Mouse (Mus musculus) heart, embryonic 13.5 days (tissue): ENCODE measurements around the gene Slc16a5. TPM values are rescaled to one million over a fixed set of nuclear protein-coding genes. Genes with fewer than 3 reads are reported as not detected.
"Not testable (repeated sequence)": the region's sequence is repeated elsewhere in the genome, so short reads cannot be mapped to it uniquely, and the experiment has no call there.

Experiments
- ATAC-seq: fragments of 200-750 bp; cut with Nextera tagmentation; 2 replicates; pipeline ENCODE4 v1.8.0; 2017; ENCODE audit warnings: moderate TSS enrichment; ENCODE audit not compliant: insufficient number of reproducible peaks, low FRiP score, low TSS enrichment; ENCODE audit errors: extremely low read depth
- H3K27ac ChIP-seq: fragments of 300-500 bp; sonication (generic); replicated peaks from 2 replicates; pipeline ENCODE4 v1.5.1; 2015; ENCODE audit warnings: moderate library complexity, mild to moderate bottlenecking, inconsistent platforms
- H3K27me3 ChIP-seq: fragments of 300-500 bp; sonication (generic); replicated peaks from 2 replicates; pipeline ENCODE4 v1.6.1; 2015; ENCODE audit warnings: mild to moderate bottlenecking, inconsistent platforms
- H3K36me3 ChIP-seq: fragments of 300-500 bp; sonication (generic); 2 replicates; pipeline ENCODE4 v1.6.1; 2015; ENCODE audit warnings: mild to moderate bottlenecking, inconsistent platforms
- H3K4me1 ChIP-seq: fragments of 300-500 bp; sonication (generic); 2 replicates; pipeline ENCODE4 v1.6.1; 2015; ENCODE audit warnings: inconsistent platforms
- H3K4me2 ChIP-seq: fragments of 300-500 bp; sonication (generic); 2 replicates; pipeline ENCODE4 v1.6.1; 2015; ENCODE audit warnings: inconsistent platforms, mild to moderate bottlenecking, moderate library complexity
- H3K4me3 ChIP-seq: fragments of 300-500 bp; sonication (generic); 2 replicates; pipeline ENCODE4 v1.5.1; 2015; ENCODE audit warnings: moderate library complexity, mild to moderate bottlenecking, inconsistent platforms
- H3K9ac ChIP-seq: fragments of 300-500 bp; sonication (generic); 2 replicates; pipeline ENCODE4 v1.6.1; 2015; ENCODE audit warnings: inconsistent platforms, mild to moderate bottlenecking, moderate library complexity
- H3K9me3 ChIP-seq: fragments of 300-500 bp; sonication (generic); 2 replicates; pipeline ENCODE4 v1.6.1; 2016; ENCODE audit warnings: inconsistent platforms
- WGBS: fragments of 180-500 bp; shearing (Covaris S2); methylation state at CpG from one replicate; pipeline ENCODE4 v1.1.7; 2015; ENCODE audit warnings: mixed read lengths; 5-methylcytosine and 5-hydroxymethylcytosine counted together
- polyA plus RNA-seq: library from polyadenylated mRNA; unstranded; fragments of >200 nt; fragmentation: Nextera tagmentation; extraction: Ambion mirVana; gene quantifications from 2 replicates; pipeline ENCODE4 v1.2.1, GENCODE M21; 2015

The Slc16a5 gene
- polyA plus RNA-seq, 1 experiment from 2014 or later = 0.21 TPM

DNA sequence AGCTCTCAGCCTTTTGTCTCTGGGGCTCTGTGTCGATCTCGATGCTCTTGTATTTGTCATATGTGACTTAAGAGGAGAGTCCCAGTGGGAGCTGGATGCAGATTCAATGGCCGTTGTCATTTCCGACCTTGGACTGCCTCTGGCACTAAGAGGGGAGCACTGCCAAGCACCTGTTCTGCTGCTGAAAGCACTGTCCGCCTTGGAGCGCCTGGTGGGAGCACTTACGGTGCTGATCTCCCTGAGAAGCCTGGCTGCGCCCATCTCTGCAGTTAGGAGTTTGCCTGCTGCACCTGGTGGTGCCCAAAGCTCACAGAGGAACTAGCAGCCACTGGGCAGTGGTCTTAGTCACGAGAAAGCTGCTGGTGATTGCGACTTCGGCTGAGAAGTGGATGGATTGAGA lies 21.0 kb downstream of the Slc16a5 start:
- 69% methylated on average over 11 of the region's 11 CpGs for WGBS

DNA sequence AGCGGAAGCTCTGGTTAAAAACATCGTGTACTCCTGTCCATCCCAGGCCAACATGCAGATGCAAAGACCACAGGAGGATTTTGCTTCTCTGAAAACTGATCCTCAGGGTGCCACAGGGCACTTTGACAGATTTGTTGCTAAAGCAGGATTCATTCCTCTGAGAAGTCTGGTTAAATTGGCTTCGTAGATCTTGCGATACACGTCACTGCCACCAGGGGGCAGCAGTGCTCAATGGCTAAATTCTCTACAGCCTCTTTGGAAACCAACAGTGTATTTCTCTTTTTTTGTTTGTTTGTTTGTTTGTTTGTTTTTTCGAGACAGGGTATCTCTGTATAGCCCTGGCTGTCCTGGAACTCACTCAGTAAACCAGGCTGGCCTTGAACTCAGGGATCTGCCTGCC lies 21.5 kb downstream of the Slc16a5 start:
- WGBS = 19% methylated on average over 6 of the region's 6 CpGs
- Histone ChIP-seq H3K36me3 (peaks cover 12% of the 10 kb centered on the region), H3K9me3 (no peaks in the 10 kb centered on the region), H3K9ac (no peak overlapping the region), H3K4me1 (peaks cover 9% of the 10 kb centered on the region), H3K27ac (no peak overlapping the region), H3K4me3 (no peak overlapping the region), H3K4me2 (no peak overlapping the region), H3K27me3 (no peaks in the 10 kb centered on the region)
- ATAC-seq = no peak

More for the DNA sequence above, 21.0 kb downstream of the Slc16a5 start:
- H3K27ac ChIP-seq = no peak overlapping the region
- no peaks in the 10 kb centered on the region for H3K9me3 ChIP-seq
- no peak overlapping the region for H3K4me2 ChIP-seq
- H3K4me3 ChIP-seq = no peak overlapping the region
- peaks cover 9% of the 10 kb centered on the region for H3K4me1 ChIP-seq
- ATAC-seq = no peak
- H3K27me3 ChIP-seq = no peaks in the 10 kb centered on the region
- peaks cover 9% of the 10 kb centered on the region for H3K36me3 ChIP-seq
- no peak overlapping the region for H3K9ac ChIP-seq

DNA sequence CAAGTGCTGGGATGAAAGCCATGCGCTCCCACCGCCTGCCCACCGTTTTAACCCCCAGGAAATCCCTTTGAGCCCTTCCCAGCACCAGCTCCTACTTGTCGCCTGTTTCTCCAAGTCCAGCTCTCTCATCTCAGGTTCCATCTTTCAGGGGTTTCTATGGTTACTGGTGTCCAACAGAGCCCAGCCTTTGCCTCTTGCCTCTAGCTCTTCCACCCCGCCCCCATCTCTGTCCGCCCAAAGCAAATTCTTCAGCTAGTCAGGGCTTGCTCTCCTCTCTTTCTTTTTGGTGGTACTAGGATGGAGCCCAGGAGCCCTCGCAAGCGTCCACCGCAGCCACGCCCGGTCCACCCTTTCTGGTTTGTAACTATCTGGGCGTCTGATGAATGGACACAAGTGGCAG lies 22.9 kb downstream of the Slc16a5 start:
- Histone ChIP-seq H3K9ac (no peak overlapping the region), H3K27ac (no peak overlapping the region), H3K27me3 (no peaks in the 10 kb centered on the region), H3K9me3 (no peaks in the 10 kb centered on the region), H3K36me3 (peaks cover 23% of the 10 kb centered on the region), H3K4me2 (no peak overlapping the region), H3K4me3 (no peak overlapping the region), H3K4me1 (peaks cover 9% of the 10 kb centered on the region)
- 73% methylated on average over 12 of the region's 12 CpGs for WGBS
- ATAC-seq = no peak

DNA sequence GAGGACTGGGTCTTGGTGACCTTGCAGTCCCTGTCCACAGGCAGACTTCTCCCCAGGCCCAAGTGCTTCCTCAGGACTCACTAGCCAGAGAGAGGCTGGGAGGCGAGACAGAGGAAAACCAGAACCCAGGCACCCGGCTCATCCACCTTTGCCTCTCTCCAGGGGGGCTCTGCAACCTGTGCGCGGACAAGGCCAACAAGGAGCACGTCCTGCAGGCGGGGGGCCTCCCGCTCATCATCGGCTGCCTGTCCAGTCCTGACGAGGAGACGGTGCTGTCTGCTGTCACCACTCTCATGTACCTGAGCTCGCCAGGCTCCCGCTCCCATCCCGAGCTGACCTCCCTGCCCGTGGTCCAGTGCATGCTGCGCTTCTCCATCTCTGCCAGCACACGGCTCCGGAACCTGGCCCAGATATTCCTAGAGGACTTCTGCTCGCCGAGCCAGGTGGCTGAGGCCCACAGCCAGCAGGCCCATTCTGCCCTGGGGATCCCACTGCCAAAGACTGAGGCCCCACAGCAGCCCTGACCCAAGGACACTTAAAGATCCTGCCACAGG lies 26.4 kb downstream of the Slc16a5 start:
- H3K4me1 ChIP-seq = peaks cover 29% of the 10 kb centered on the region
- H3K9ac ChIP-seq = no peak overlapping the region
- ATAC-seq = no peak
- H3K4me2 ChIP-seq = no peak overlapping the region
- H3K4me3 ChIP-seq = no peak overlapping the region
- no peak overlapping the region for H3K27ac ChIP-seq
- peaks cover 19% of the 10 kb centered on the region for H3K36me3 ChIP-seq
- H3K9me3 ChIP-seq = no peaks in the 10 kb centered on the region
- no peaks in the 10 kb centered on the region for H3K27me3 ChIP-seq
- 71% methylated on average over 19 of the region's 19 CpGs for WGBS

DNA sequence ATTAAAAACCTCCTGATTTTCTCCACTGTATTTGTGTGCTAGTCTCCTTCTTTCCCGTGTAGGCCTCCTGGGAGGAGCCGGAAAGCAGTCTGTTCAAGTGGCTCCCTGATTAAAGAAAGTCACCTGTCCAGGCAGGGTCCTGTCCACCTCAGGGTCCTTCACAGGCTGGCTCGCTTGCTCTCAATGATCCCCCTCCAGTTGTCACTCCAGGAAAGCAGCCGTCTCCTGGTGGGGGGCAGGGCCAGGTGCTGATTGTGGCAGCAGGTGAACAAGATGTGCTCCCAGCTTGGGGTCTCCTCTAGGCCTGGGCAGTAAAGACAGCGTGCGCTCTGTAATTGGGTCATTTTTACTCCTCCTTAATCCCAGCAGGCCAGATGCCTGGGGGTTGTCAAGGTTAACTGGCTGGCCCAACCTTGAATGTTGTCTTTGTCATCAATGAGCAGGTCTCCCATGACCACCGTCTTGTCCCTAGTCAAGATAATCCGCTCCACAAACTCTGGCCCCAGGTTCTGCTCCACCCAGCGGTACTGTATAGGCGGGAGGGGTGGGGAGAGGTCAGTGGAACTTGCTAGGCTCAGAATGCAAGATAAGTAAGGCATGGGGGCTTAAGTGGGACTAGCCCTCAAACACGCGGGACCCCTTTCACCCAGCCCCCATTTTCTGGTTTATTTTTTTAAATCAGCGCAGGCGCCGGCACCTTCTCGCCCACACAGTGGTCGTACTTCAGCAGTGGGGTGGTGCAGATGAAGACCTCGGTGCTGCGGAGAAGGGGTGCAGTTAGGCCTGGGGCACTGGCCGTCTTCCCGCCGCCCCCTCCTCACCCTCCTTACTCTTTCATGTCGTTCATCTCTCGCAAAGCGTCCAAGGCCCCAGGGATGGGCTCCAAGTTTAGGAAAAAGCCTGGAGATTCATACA lies 28.4 kb downstream of the Slc16a5 start:
- Histone ChIP-seq H3K4me3 (peak overlapping the region; percentile 82), H3K27me3 (no peaks in the 10 kb centered on the region), H3K9me3 (no peaks in the 10 kb centered on the region), H3K4me1 (peaks cover 20% of the 10 kb centered on the region), H3K9ac (peak overlapping the region; percentile 85), H3K4me2 (peak overlapping the region; percentile 89), H3K36me3 (peaks cover 19% of the 10 kb centered on the region), H3K27ac (peak overlapping the region; percentile 79)
- 23% methylated on average over 25 of the region's 25 CpGs for WGBS
- no peak for ATAC-seq

DNA sequence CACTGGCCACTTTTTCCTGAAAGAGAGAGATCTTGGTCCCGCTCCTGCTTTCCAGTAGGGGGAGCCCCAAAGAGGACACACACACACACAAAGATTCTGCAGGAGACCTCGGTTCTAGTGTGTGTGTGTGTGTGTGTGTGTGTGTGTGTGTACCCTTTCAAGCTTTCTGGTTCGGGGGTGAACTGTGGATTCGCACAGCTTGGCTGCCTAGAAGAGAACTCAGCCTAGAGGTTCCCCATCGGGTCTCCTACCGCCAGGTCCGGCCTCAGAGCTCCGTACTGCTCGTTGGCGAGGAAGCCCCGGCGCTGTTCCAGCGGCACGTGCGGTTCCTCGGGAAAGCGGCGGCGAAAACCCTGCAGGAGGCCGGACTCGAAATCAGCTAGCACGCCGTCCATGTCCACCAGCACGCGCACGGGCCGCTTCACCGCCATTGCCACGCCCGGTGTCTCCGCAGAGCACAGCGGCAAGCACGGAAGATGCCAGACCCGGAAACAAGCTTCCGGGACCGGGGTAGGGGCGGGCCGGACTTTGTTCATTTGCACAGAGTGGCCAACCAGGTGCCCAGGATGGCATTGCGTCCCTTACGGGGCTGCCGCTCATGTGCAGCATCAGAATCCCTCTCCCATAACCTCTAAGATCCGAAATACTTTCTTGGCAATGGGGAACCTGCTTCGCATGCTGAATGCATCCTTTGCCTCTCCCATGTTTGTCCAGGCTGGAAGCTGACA lies 29.2 kb downstream of the Slc16a5 start, which contains the start of gene Nt5c:
TSS of gene Nt5c (minus strand) at position 507 of the 728 bp plus-strand sequence.
- Histone ChIP-seq H3K27ac (peak within 1 kb of the TSS; percentile 79), H3K27me3 (no peaks in the 10 kb centered on the region), H3K9ac (peak within 1 kb of the TSS; percentile 85), H3K4me1 (peaks cover 20% of the 10 kb centered on the region), H3K4me2 (peak within 1 kb of the TSS; percentile 89), H3K36me3 (peaks cover 18% of the 10 kb centered on the region), H3K4me3 (peak within 1 kb of the TSS; percentile 82), H3K9me3 (no peaks in the 10 kb centered on the region)
- WGBS = under 1% methylated on average over 43 of the region's 43 CpGs
- peak; percentile 76 for ATAC-seq

DNA sequence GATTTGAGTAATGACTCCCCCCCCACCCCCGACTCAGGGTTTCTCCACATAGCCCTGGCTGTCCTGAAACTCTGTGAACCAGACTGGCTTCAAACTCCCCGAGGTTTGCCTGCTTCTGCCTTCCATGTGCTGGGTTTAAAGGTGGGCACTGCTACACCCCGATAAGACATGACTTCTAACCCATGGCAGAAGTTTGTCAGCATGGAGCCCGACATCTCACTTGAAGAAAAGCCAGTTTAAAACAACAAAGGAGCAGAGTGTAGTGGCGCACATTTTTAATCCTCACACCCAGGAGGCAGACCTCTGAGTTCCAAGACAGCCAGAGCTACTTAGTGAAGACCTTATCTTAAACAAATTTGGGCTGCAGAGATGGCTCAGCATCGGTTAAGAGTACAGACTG lies 30.1 kb downstream of the Slc16a5 start:
- 28% methylated on average over 6 of the region's 6 CpGs for WGBS
- Histone ChIP-seq H3K4me1 (peaks cover 20% of the 10 kb centered on the region), H3K9ac (peak overlapping the region; percentile 85)

DNA sequence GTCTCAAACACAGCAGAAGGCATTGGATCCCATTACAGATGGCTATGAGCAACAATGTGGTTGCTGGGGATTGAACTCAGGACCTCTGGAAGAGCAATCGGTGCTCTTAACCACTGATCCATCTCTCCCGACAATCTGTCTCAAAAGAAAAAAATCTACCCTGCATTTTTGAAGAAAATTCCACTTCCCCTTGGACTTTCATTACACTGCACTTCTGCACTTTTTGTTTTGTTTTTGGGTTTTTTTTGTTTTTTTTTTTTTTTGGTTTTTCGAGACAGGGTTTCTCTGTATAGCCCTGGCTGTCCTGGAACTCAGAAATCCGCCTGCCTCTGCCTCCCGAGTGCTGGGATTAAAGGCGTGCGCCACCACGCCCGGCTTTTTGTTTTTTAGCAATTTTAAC lies 34.3 kb downstream of the Slc16a5 start:
- not testable (repeated sequence) for ATAC-seq, H3K27me3 ChIP-seq, H3K9me3 ChIP-seq, H3K4me2 ChIP-seq, H3K27ac ChIP-seq, H3K9ac ChIP-seq, H3K4me3 ChIP-seq
- peaks cover 51% of the 10 kb centered on the region for H3K36me3 ChIP-seq
- 90% methylated on average over 9 of the region's 9 CpGs for WGBS
- peaks cover 12% of the 10 kb centered on the region for H3K4me1 ChIP-seq

More for the DNA sequence above, 30.1 kb downstream of the Slc16a5 start:
- H3K27ac ChIP-seq = no peak overlapping the region
- H3K9me3 ChIP-seq = no peaks in the 10 kb centered on the region
- no peaks in the 10 kb centered on the region for H3K27me3 ChIP-seq
- peak overlapping the region; percentile 89 for H3K4me2 ChIP-seq
- H3K36me3 ChIP-seq = peaks cover 25% of the 10 kb centered on the region
- peak overlapping the region; percentile 82 for H3K4me3 ChIP-seq
- no peak for ATAC-seq

DNA sequence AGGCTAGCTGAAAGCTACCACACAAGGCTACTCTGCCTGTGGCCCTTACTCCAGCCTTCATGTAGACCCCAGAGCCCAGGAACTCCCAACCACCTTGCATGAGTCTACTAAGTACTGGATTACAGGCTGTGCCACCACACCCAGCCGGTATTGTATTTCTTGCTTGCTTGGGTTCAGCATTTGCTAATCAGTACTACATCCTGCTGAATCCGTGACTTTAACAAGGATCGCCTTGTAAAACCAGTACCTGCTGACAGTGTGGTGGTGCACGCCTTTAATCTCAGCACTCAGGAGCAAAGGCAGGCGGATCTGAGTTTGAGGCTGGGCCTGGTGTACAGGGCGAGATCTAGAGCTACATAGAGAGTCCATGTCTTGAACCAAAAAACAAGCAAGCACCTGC lies 40.4 kb downstream of the Slc16a5 start:
- Histone ChIP-seq H3K36me3 (peaks cover 76% of the 10 kb centered on the region), H3K4me1 (peaks cover 26% of the 10 kb centered on the region), H3K27ac (no peak overlapping the region), H3K4me2 (no peak overlapping the region), H3K4me3 (no peak overlapping the region), H3K9me3 (no peaks in the 10 kb centered on the region), H3K27me3 (no peaks in the 10 kb centered on the region), H3K9ac (no peak overlapping the region)
- no peak for ATAC-seq
- 91% methylated on average over 6 of the region's 6 CpGs for WGBS

DNA sequence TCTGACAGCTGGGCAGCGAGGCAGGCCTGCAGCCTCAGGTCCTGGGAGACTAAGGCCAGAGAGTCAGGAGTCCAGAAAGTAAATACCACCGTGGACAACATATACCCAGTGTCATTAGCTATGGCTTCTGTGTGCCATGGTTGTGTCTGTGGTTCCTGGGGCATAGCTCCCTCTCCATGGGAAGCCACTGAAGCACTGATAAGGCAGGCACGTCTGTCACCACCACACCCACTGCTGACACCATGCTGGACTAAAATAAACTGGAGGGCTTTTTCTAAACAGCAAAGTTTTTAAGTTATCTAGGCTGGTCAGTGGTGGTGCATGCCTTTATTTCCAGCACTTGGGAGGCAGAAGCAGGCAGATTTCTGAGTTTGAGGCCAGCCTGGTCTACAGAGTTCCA lies 44.3 kb downstream of the Slc16a5 start:
- WGBS = 39% methylated on average over 3 of the region's 3 CpGs
- no peaks in the 10 kb centered on the region for H3K9me3 ChIP-seq
- H3K9ac ChIP-seq = 0 out of 2 replicates have a peak overlapping the region, but pooled peaks have one; percentile 33
- H3K4me1 ChIP-seq = peaks cover 60% of the 10 kb centered on the region
- ATAC-seq = peak; percentile 24; the same call in 1 of the 2 replicates
- H3K36me3 ChIP-seq = peaks cover 36% of the 10 kb centered on the region
- H3K27me3 ChIP-seq = no peaks in the 10 kb centered on the region
- no peak overlapping the region for H3K4me3 ChIP-seq
- H3K27ac ChIP-seq = peak overlapping the region; percentile 64
- H3K4me2 ChIP-seq = peak overlapping the region; percentile 25; the same call in 1 of the 2 replicates

DNA sequence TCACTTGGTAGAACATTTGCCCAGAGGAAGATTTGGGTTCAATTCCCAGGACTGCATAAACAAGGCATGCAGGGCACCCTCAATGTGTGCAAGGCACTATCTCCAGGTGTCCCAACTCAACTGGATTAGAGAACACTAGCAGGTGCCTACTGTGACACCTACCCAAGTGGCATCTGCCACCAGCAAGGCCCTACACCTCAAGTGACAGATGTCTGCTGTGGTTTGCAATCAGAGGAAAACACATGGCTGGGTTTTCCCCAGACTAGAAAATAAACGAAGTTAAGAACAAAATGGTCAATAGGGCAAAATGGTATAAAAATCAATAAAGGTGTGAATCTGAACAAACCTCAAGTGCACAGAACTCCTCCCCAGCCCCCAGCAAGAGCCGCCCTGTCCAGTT lies 45.8 kb downstream of the Slc16a5 start:
- no peak overlapping the region for H3K9ac ChIP-seq
- H3K4me1 ChIP-seq = peaks cover 75% of the 10 kb centered on the region
- H3K27ac ChIP-seq = 0 out of 2 replicates have a peak overlapping the region, but pooled peaks have one; percentile 64
- H3K9me3 ChIP-seq = no peaks in the 10 kb centered on the region
- peak overlapping the region; percentile 4; the same call in 1 of the 2 replicates for H3K4me2 ChIP-seq
- WGBS = 76% methylated on average over 2 of the region's 2 CpGs
- no peak for ATAC-seq
- no peaks in the 10 kb centered on the region for H3K27me3 ChIP-seq
- no peak overlapping the region for H3K4me3 ChIP-seq
- H3K36me3 ChIP-seq = peaks cover 21% of the 10 kb centered on the region
